Mouse (Mus musculus) megakaryocyte, embryonic 14.5 days (primary cell): ENCODE measurements at regions not wholly inside any gene's neighbourhood (a gene's known extent, or its start where the extent isn't known, plus 50 kb on each side); places are given as distances from the start of the nearest gene placed in this dataset.

Experiments used
- H3K27me3 ChIP-seq: replicated peaks from 2 replicates; pipeline ENCODE3; 2012; ENCODE audit warnings: inconsistent platforms
- H3K36me3 ChIP-seq: replicated peaks from 2 replicates; pipeline ENCODE3; 2012; ENCODE audit warnings: low read length, inconsistent platforms, mixed read lengths
- H3K4me1 ChIP-seq: 2 replicates; pipeline ENCODE4 v1.6.1; 2012; ENCODE audit warnings: inconsistent platforms
- H3K4me3 ChIP-seq: replicated peaks from 2 replicates; pipeline ENCODE3; 2012; ENCODE audit warnings: moderate library complexity, mild to moderate bottlenecking, inconsistent platforms
- H3K9me3 ChIP-seq: 2 replicates; pipeline ENCODE4 v1.6.1; 2012; ENCODE audit warnings: inconsistent platforms
- FLI1 ChIP-seq: IDR thresholded peaks from 2 replicates; pipeline ENCODE4 v1.6.1; 2012; ENCODE audit warnings: low read length, inconsistent platforms, mixed read lengths
- GATA1 ChIP-seq: IDR thresholded peaks from 3 replicates; pipeline ENCODE4 v1.6.1; 2012; ENCODE audit warnings: mixed read lengths, low read length, inconsistent platforms, borderline replicate concordance

- Histone ChIP-seq H3K36me3 (no peaks in the 10 kb centered on the region), H3K4me3 (no peak overlapping the region), H3K4me1 (peaks cover 5% of the 10 kb centered on the region), H3K27me3 (peaks cover 2% of the 10 kb centered on the region), H3K9me3 (no peaks in the 10 kb centered on the region)
- TF ChIP-seq GATA1 (no peak), FLI1 (no peak)
Measured at GRCm38 (mm10) chr5:64579086-64579485, 224.1 kb upstream of the Klf3 start.

GRCm38 (mm10) chr5:64579494-64580339 lies 223.5 kb upstream of the Klf3 start:
- Histone ChIP-seq H3K9me3 (no peaks in the 10 kb centered on the region), H3K4me3 (no peak overlapping the region), H3K27me3 (peaks cover 4% of the 10 kb centered on the region), H3K36me3 (no peaks in the 10 kb centered on the region), H3K4me1 (peaks cover 5% of the 10 kb centered on the region)
- TF ChIP-seq GATA1, result no peak

DNA sequence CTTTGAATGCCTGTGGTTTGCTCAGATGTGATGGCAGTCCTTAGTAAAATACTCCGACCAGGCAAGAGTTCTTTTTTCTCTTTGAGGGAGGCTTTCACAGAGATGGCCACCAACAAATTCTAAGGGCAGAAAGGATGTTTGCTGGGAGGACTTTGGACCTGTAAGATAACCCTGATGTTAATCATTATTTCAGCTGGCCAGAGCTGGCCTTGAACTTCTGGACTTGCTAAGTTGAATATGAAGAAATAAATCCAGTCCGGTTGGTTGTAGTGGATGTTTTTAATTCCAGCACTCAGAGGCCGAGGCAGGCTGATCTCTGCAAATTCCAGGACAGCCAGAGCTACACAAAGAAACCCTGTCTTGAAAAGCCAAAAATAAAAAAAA lies 222.9 kb upstream of the Klf3 start:
- peaks cover 4% of the 10 kb centered on the region for H3K27me3 ChIP-seq
- peaks cover 5% of the 10 kb centered on the region for H3K4me1 ChIP-seq
- H3K9me3 ChIP-seq, result no peaks in the 10 kb centered on the region
- H3K36me3 ChIP-seq, result no peaks in the 10 kb centered on the region
- no peak overlapping the region for H3K4me3 ChIP-seq
- TF ChIP-seq GATA1 (no peak), FLI1 (no peak)

DNA sequence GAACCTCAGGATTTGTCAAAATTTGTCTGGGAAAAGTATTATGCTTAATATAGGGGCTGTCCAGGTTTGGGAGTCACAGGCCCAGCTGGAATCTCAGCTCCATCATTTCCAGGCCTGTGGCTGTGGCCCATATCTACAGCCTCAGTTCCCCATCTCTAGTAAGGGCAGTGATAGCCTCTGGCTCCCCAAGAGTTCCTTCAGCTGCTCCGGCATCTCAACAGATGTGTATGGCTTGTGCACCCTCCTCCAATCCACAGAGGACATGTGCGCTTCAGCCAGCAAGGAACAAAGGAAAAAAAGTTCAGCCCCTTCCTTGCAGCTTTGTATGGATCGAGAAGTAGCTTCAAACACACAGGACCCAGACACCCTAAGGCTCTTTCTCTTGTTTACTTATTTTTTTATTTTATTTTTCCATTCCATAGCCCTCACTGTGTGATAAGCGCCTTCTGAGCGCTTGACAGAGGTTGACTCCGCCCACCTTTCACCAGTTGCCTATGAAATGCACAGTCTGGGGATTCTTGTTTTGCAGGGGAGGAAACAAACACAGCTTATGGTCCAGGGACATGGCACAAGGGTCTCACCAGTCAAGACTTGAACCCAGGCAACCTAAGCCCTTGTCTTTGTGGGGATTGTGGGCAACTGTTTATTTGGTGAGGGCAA lies 222.3 kb upstream of the Klf3 start:
- Histone ChIP-seq H3K36me3 (no peaks in the 10 kb centered on the region), H3K9me3 (no peaks in the 10 kb centered on the region), H3K4me1 (peaks cover 5% of the 10 kb centered on the region), H3K4me3 (no peak overlapping the region), H3K27me3 (peaks cover 4% of the 10 kb centered on the region)
- TF ChIP-seq FLI1, result no peak
- no peak for TF ChIP-seq GATA1

GRCm38 (mm10) chr5:64581461-64581860 lies 221.7 kb upstream of the Klf3 start:
- H3K4me1 ChIP-seq, result peaks cover 5% of the 10 kb centered on the region
- no peaks in the 10 kb centered on the region for H3K9me3 ChIP-seq
- no peak for TF ChIP-seq GATA1
- H3K36me3 ChIP-seq, result no peaks in the 10 kb centered on the region
- peaks cover 4% of the 10 kb centered on the region for H3K27me3 ChIP-seq
- no peak overlapping the region for H3K4me3 ChIP-seq

- H3K9me3 ChIP-seq, result peaks cover 4% of the 10 kb centered on the region; the same call in 1 of the 2 replicates
- no peak overlapping the region for H3K4me3 ChIP-seq
- H3K4me1 ChIP-seq, result peaks cover 5% of the 10 kb centered on the region
- H3K36me3 ChIP-seq, result no peaks in the 10 kb centered on the region
- TF ChIP-seq FLI1 (no peak), GATA1 (no peak)
- peaks cover 4% of the 10 kb centered on the region for H3K27me3 ChIP-seq
Measured at GRCm38 (mm10) chr5:64582031-64582430, 221.2 kb upstream of the Klf3 start.

DNA sequence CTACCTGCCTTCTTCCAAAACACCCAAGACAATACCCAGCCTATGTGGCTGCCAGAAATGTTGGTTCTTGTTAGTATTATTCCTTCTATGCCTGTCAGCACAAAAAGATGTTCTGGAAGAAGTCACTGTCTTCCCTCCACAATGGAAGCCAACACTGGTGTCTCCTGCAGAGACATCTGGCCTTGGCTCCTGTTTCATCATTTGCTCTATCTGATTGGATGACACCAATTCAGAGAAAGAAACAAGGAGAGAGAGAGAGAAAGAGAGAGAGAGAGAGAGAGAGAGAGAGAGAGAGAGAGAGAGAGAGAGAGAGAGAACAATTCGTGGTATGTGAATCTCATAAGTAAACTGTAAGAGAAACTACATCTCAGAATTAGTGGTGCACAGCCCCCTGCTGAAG lies 218.9 kb upstream of the Klf3 start:
- H3K4me1 ChIP-seq, result peaks cover 5% of the 10 kb centered on the region
- no peaks in the 10 kb centered on the region for H3K36me3 ChIP-seq
- no peak for TF ChIP-seq GATA1
- no peak for TF ChIP-seq FLI1
- peaks cover 8% of the 10 kb centered on the region; the same call in 1 of the 2 replicates for H3K9me3 ChIP-seq
- peaks cover 4% of the 10 kb centered on the region for H3K27me3 ChIP-seq
- H3K4me3 ChIP-seq, result no peak overlapping the region

- no peak for TF ChIP-seq GATA1
- no peak for TF ChIP-seq FLI1
- no peak overlapping the region for H3K4me3 ChIP-seq
- H3K36me3 ChIP-seq, result no peaks in the 10 kb centered on the region
- peaks cover 5% of the 10 kb centered on the region; the same call in 1 of the 2 replicates for H3K4me1 ChIP-seq
- H3K27me3 ChIP-seq, result peaks cover 4% of the 10 kb centered on the region
- peaks cover 8% of the 10 kb centered on the region; the same call in 1 of the 2 replicates for H3K9me3 ChIP-seq
Measured at GRCm38 (mm10) chr5:64585076-64585786, 218.0 kb upstream of the Klf3 start.

DNA sequence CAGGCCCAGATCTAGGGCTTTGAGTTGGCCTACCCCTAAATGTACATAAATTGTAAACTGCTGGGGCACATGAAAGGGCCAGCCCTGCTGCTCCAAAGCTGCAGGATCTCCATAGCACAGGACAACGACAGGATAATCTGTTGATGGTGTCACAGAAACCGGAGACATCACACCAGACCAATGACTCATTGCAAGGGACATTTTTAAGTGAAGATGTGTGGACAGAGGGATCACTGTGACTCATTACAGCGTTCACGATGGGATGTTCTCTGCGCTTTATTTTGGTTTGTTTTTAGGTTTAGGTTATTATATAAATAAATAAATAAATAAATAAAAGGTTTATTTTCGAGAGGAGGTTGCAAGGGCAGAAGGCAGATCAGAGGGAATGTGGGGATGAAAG lies 216.9 kb upstream of the Klf3 start:
- Histone ChIP-seq H3K27me3 (peaks cover 4% of the 10 kb centered on the region), H3K36me3 (no peaks in the 10 kb centered on the region), H3K9me3 (peaks cover 8% of the 10 kb centered on the region; the same call in 1 of the 2 replicates), H3K4me3 (no peak overlapping the region), H3K4me1 (peaks cover 7% of the 10 kb centered on the region; the same call in 1 of the 2 replicates)
- TF ChIP-seq GATA1 (no peak), FLI1 (no peak)
